Mouse (Mus musculus) MEL (cell line): ENCODE results near the gene Umad1.

Source experiments
- CTCF ChIP-seq, 3 experiments: IDR thresholded peaks in 2 of 3; conservative IDR thresholded peaks in 1 of 3; 2 replicates each; pipeline ENCODE4 v1.5.1; 2011 to 2012; ENCODE audit warnings: low read length in 3 of 3, low read depth in 2 of 3, mild to moderate bottlenecking in 2 of 3, improper control_type of control experiment in 1 of 3, inconsistent platforms in 1 of 3, mixed read lengths in 1 of 3, moderate library complexity in 1 of 3; ENCODE audit not compliant: control insufficient read depth in 1 of 3, insufficient read depth in 1 of 3, poor library complexity in 1 of 3, severe bottlenecking in 1 of 3
- E2F4 ChIP-seq: IDR thresholded peaks from 2 replicates; pipeline ENCODE4 v1.6.1; 2011; ENCODE audit warnings: low read depth, low read length, improper control_type of control experiment, borderline replicate concordance
- EP300 ChIP-seq, 2 experiments: IDR thresholded peaks; 2 replicates each; pipeline ENCODE4 v1.6.1; 2011; ENCODE audit warnings: improper control_type of control experiment in 2 of 2, low read length in 2 of 2, low read depth in 1 of 2, mild to moderate bottlenecking in 1 of 2
- ETS1 ChIP-seq: IDR thresholded peaks from 2 replicates; pipeline ENCODE4 v1.6.1; 2012; ENCODE audit warnings: low read depth, mild to moderate bottlenecking, inconsistent platforms, low read length, improper control_type of control experiment, moderate library complexity
- GABPA ChIP-seq: IDR thresholded peaks from 2 replicates; pipeline ENCODE4 v1.6.1; 2012; ENCODE audit warnings: low read depth, mild to moderate bottlenecking, inconsistent platforms, low read length, improper control_type of control experiment, moderate library complexity
- HCFC1 ChIP-seq: IDR thresholded peaks from 2 replicates; pipeline ENCODE4 v1.6.1; 2012; ENCODE audit warnings: low read depth, mild to moderate bottlenecking, inconsistent platforms, low read length, improper control_type of control experiment, moderate library complexity
- MAFK ChIP-seq: IDR thresholded peaks from 2 replicates; pipeline ENCODE4 v1.6.1; 2011; ENCODE audit warnings: low read depth, mild to moderate bottlenecking, low read length, improper control_type of control experiment, borderline replicate concordance
- MEF2A ChIP-seq: IDR thresholded peaks from 2 replicates; pipeline ENCODE4 v1.6.1; 2014; ENCODE audit warnings: low read depth, mild to moderate bottlenecking, inconsistent platforms, low read length, improper control_type of control experiment; ENCODE audit not compliant: poor library complexity, insufficient replicate concordance, severe bottlenecking; ENCODE audit errors: extremely low read depth
- MYB ChIP-seq: IDR thresholded peaks from 2 replicates; pipeline ENCODE4 v1.6.1; 2011; ENCODE audit warnings: mild to moderate bottlenecking, low read depth, low read length, improper control_type of control experiment
- NELFE ChIP-seq: IDR thresholded peaks from 2 replicates; pipeline ENCODE4 v1.6.1; 2011; ENCODE audit warnings: low read depth, low read length, improper control_type of control experiment
- POLR2A ChIP-seq, 2 experiments: IDR thresholded peaks; 2 replicates each; pipeline ENCODE4 v1.6.1; 2011 to 2012; ENCODE audit warnings: low read length in 2 of 2, mild to moderate bottlenecking in 2 of 2, control low read depth in 1 of 2, improper control_type of control experiment in 1 of 2, low read depth in 1 of 2, moderate library complexity in 1 of 2; ENCODE audit not compliant: control insufficient read depth in 1 of 2, insufficient read depth in 1 of 2, poor library complexity in 1 of 2
- TCF12 ChIP-seq: IDR thresholded peaks from 2 replicates; pipeline ENCODE4 v1.6.1; 2014; ENCODE audit warnings: low read depth, mild to moderate bottlenecking, inconsistent platforms, low read length, improper control_type of control experiment, moderate library complexity
- UBTF ChIP-seq: IDR thresholded peaks from 2 replicates; pipeline ENCODE4 v1.6.1; 2012; ENCODE audit warnings: low read depth, mild to moderate bottlenecking, inconsistent platforms, low read length, improper control_type of control experiment, moderate library complexity, borderline replicate concordance; ENCODE audit not compliant: insufficient read depth
- USF1 ChIP-seq: IDR thresholded peaks from 2 replicates; pipeline ENCODE4 v1.6.1; 2014; ENCODE audit warnings: low read depth, mild to moderate bottlenecking, inconsistent platforms, low read length, improper control_type of control experiment, moderate library complexity

- no peak for TF ChIP-seq EP300 (IDR thresholded peaks at IDR 0.05; ENCODE audit: low read depth in 1 of 2, low read length in 2 of 2)
- no peak for TF ChIP-seq CTCF (IDR thresholded peaks at IDR 0.05 in 2 of 3, conservative IDR thresholded peaks at IDR 0.05 in 1 of 3; ENCODE audit: control insufficient read depth in 1 of 3, insufficient read depth in 1 of 3, low read depth in 2 of 3, low read length in 3 of 3, poor library complexity in 1 of 3, severe bottlenecking in 1 of 3)
- no peak for TF ChIP-seq POLR2A (IDR thresholded peaks at IDR 0.05; ENCODE audit: control insufficient read depth in 1 of 2, insufficient read depth in 1 of 2, low read depth in 1 of 2, low read length in 2 of 2, poor library complexity in 1 of 2)
- no peak for TF ChIP-seq GABPA
- TF ChIP-seq E2F4 = no peak
- no peak for TF ChIP-seq HCFC1
- no peak for TF ChIP-seq MAFK
- no peak for TF ChIP-seq MEF2A
- no peak for TF ChIP-seq NELFE
- TF ChIP-seq TCF12 = no peak
- TF ChIP-seq ETS1 = no peak
- TF ChIP-seq USF1 = no peak
- no peak for TF ChIP-seq MYB
- no peak for TF ChIP-seq UBTF
Measured at GRCm38 (mm10) chr6:8259667-8260044, 568 bp downstream of the Umad1 start.
